Mouse (Mus musculus) brain, embryonic 14.5 days (tissue): Measurements from ENCODE around the gene Vcam1.

Experiments used
- CTCF ChIP-seq: fragments of 200-500 bp; IDR thresholded peaks from 2 replicates; pipeline ENCODE4 v1.5.1; 2012; ENCODE audit warnings: inconsistent platforms, mild to moderate bottlenecking, moderate library complexity, borderline replicate concordance; ENCODE audit not compliant: insufficient read depth, insufficient read length; ENCODE audit errors: extremely low read depth
- POLR2A ChIP-seq: fragments of 200-500 bp; IDR thresholded peaks from 2 replicates; pipeline ENCODE4 v1.6.1; 2012; ENCODE audit warnings: mild to moderate bottlenecking, inconsistent platforms, borderline replicate concordance; ENCODE audit not compliant: poor library complexity, insufficient read depth, insufficient read length, severe bottlenecking; ENCODE audit errors: extremely low read depth

GRCm38 (mm10) chr3:116159376-116159775 is 29.9 kb upstream of the Vcam1 start:
- TF ChIP-seq CTCF (no peak), POLR2A (no peak)
